Mouse (Mus musculus) liver, adult 2 months (tissue): ENCODE measurements at regions not wholly inside any gene's neighbourhood (a gene's known extent, or its start where the extent isn't known, plus 50 kb on each side); places are given as distances from the start of the nearest gene placed in this dataset.
"Not testable (repeated sequence)": the region's sequence is repeated elsewhere in the genome, so short reads cannot be mapped to it uniquely, and the experiment has no call there.

Experiments
- DNase-seq: peaks from one replicate; pipeline ENCODE4 v3.0.0-alpha.2; 2011; ENCODE audit warnings: low read depth, low spot score; ENCODE audit errors: extremely low read depth
- H3K27ac ChIP-seq: fragments of 200-500 bp; replicated peaks from 2 replicates; pipeline ENCODE4 v1.5.1; 2012; ENCODE audit warnings: low read depth, mild to moderate bottlenecking, control low read depth, inconsistent platforms, low read length; ENCODE audit not compliant: insufficient read depth
- H3K27me3 ChIP-seq: fragments of 200-500 bp; 2 replicates; pipeline ENCODE4 v1.6.1; 2012; ENCODE audit warnings: mild to moderate bottlenecking, moderate library complexity, low read length, inconsistent platforms; ENCODE audit not compliant: control insufficient read depth, insufficient read depth
- H3K36me3 ChIP-seq: fragments of 200-500 bp; 2 replicates; pipeline ENCODE4 v1.6.1; 2012; ENCODE audit warnings: low read length, inconsistent platforms; ENCODE audit not compliant: control insufficient read depth, insufficient read depth
- H3K4me1 ChIP-seq: fragments of 200-500 bp; 2 replicates; pipeline ENCODE4 v1.6.1; 2011; ENCODE audit warnings: low read length; ENCODE audit not compliant: control insufficient read depth, insufficient read depth
- H3K4me3 ChIP-seq: fragments of 200-500 bp; 2 replicates; pipeline ENCODE4 v1.5.1; 2011; ENCODE audit warnings: low read depth, mild to moderate bottlenecking, control low read depth, low read length, moderate library complexity; ENCODE audit not compliant: insufficient read depth
- H3K79me2 ChIP-seq: fragments of 200-500 bp; 2 replicates; pipeline ENCODE4 v1.6.1; 2012; ENCODE audit warnings: inconsistent platforms, mild to moderate bottlenecking, low read length, moderate library complexity; ENCODE audit not compliant: control insufficient read depth, insufficient read depth
- H3K9ac ChIP-seq: fragments of 200-500 bp; 2 replicates; pipeline ENCODE4 v1.6.1; 2012; ENCODE audit warnings: low read depth, mild to moderate bottlenecking, control low read depth, inconsistent platforms, low read length
- CTCF ChIP-seq: fragments of 200-500 bp; IDR thresholded peaks from 2 replicates; pipeline ENCODE4 v1.5.1; 2011; ENCODE audit warnings: low read depth, low read length, control low read depth
- POLR2A ChIP-seq: fragments of 200-500 bp; IDR thresholded peaks from 2 replicates; pipeline ENCODE4 v1.6.1; 2011; ENCODE audit warnings: low read length, control low read depth; ENCODE audit not compliant: insufficient read depth; ENCODE audit errors: extremely low read depth
- WGBS: fragments of 180-500 bp; shearing (Covaris S2); methylation state at CpG from one replicate; pipeline ENCODE4 v1.1.7; 2018; 5-methylcytosine and 5-hydroxymethylcytosine counted together

DNA sequence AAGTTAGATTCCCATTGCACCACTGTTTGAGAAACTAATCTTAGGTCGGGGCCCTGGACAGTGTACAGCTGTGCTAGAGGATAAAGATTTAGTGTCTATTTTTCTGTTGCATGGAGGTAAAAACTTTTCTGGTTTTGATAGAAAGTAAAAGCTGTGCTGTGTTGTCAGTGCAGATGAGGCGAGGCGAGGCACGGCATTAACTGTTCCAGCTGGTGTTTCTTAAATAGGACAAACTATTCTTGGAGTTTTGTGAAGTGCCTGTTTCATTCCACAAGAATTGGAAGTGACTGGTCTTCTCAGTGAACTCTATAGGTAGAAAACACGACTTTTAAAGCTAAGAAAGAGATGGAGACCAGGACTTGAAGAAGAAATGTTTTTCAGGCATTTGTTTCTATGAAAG lies 370.3 kb downstream of the Rprm start:
- Histone ChIP-seq H3K4me1 (no peaks in the 10 kb centered on the region), H3K79me2 (no peaks in the 10 kb centered on the region), H3K9ac (no peak overlapping the region), H3K4me3 (no peak overlapping the region), H3K27ac (no peak overlapping the region), H3K27me3 (no peaks in the 10 kb centered on the region), H3K36me3 (no peaks in the 10 kb centered on the region)
- TF ChIP-seq POLR2A: no peak
- no peak for TF ChIP-seq CTCF
- 58% methylated on average over 5 of the region's 5 CpGs for WGBS
- DNase-seq: no peak

- Histone ChIP-seq H3K4me3 (no peak overlapping the region), H3K4me1 (no peaks in the 10 kb centered on the region), H3K9ac (no peak overlapping the region), H3K27ac (no peak overlapping the region), H3K36me3 (no peaks in the 10 kb centered on the region), H3K79me2 (no peaks in the 10 kb centered on the region), H3K27me3 (no peaks in the 10 kb centered on the region)
- DNase-seq: no peak
- 85% methylated on average over 6 of the region's 6 CpGs for WGBS
- TF ChIP-seq POLR2A: no peak
- TF ChIP-seq CTCF: no peak
Observed at GRCm38 (mm10) chr2:53723231-53723630, 362.1 kb downstream of the Rprm start.

GRCm38 (mm10) chr2:53728693-53729092 lies 356.7 kb downstream of the Rprm start:
- no peak overlapping the region for H3K27ac ChIP-seq
- H3K79me2 ChIP-seq: no peaks in the 10 kb centered on the region
- no peak overlapping the region for H3K4me3 ChIP-seq
- H3K36me3 ChIP-seq: no peaks in the 10 kb centered on the region
- no peak for DNase-seq
- H3K9ac ChIP-seq: no peak overlapping the region
- H3K27me3 ChIP-seq: no peaks in the 10 kb centered on the region
- no peaks in the 10 kb centered on the region for H3K4me1 ChIP-seq
- TF ChIP-seq CTCF: no peak
- TF ChIP-seq POLR2A: no peak

DNA sequence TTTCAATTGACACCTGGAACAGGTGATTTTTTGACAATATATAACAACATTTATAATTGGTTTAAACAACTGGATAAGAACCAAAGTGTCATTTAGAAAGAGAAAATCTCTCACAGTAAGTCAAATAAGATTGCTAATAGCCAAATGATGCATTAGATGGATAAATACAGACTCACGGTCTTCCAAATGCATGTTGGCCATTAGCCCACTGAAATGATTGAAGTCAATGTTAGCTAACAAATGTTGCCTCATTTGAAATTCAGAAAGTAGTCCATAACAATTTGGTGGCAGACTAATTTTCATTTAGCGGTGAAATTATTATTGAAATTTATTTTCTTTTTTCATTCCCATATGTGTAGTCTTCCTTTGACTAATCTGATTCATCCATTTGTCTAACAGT lies 354.9 kb downstream of the Rprm start:
- 88% methylated on average over 2 of the region's 2 CpGs for WGBS
- Histone ChIP-seq H3K36me3 (no peaks in the 10 kb centered on the region), H3K27ac (no peak overlapping the region), H3K4me3 (no peak overlapping the region), H3K9ac (no peak overlapping the region), H3K4me1 (no peaks in the 10 kb centered on the region), H3K79me2 (no peaks in the 10 kb centered on the region), H3K27me3 (no peaks in the 10 kb centered on the region)
- TF ChIP-seq POLR2A (no peak), CTCF (no peak)
- no peak for DNase-seq

DNA sequence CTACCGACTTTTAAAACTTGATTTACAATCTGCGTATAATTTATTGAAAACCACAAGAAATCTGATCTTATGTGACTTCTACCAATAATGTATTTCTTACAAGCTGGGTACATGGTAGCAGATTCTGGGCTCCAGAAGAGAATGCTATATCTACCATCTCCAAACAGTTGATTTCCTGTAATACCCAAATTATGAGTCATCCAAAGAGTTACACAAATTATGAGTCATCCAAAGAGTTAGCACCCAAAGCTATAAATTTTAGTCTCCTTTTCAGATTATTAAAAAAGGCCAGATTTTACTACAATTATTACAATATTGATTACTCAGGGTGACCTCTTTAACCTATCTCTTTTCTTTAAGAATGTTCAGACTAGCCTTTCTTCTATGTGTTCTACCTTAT lies 321.9 kb downstream of the Rprm start:
- H3K4me1 ChIP-seq: no peaks in the 10 kb centered on the region
- TF ChIP-seq CTCF (no peak), POLR2A (no peak)
- no peak overlapping the region for H3K27ac ChIP-seq
- no peak for DNase-seq
- H3K9ac ChIP-seq: no peak overlapping the region
- H3K79me2 ChIP-seq: no peaks in the 10 kb centered on the region
- whole genome bisulfite sequencing: 97% methylated on average over 2 of the region's 2 CpGs
- H3K27me3 ChIP-seq: no peaks in the 10 kb centered on the region
- no peaks in the 10 kb centered on the region for H3K36me3 ChIP-seq
- no peak overlapping the region for H3K4me3 ChIP-seq

- not testable (repeated sequence) for H3K4me3 ChIP-seq, H3K4me1 ChIP-seq, H3K9ac ChIP-seq, H3K27me3 ChIP-seq, H3K79me2 ChIP-seq, DNase-seq, H3K36me3 ChIP-seq, H3K27ac ChIP-seq
- WGBS: 90% methylated on average over 3 of the region's 6 CpGs
Observed at GRCm38 (mm10) chr2:53782035-53782434, 303.3 kb downstream of the Rprm start.

DNA sequence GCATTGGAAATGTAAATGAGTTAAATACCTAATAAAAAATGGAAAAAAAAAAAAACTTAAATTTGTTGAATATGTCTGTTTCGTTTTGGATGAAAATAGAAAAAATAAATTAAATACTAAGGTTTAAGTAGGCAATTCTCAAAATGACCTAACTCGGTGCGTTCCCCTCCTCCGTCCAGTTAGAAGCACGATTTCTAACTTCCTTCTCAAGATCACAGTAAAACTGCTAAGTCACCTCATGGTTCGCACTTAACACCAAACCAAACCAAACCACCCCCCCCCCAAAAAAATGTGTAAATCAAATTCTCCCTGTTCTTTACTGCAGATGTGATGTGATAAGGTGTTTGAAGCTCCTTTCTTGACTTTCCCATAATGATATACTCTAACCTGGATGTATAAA lies 296.8 kb downstream of the Rprm start:
- H3K27ac ChIP-seq, H3K36me3 ChIP-seq, DNase-seq, H3K27me3 ChIP-seq, H3K79me2 ChIP-seq, H3K4me3 ChIP-seq, H3K9ac ChIP-seq, H3K4me1 ChIP-seq: not testable (repeated sequence)
- 90% methylated on average over 3 of the region's 6 CpGs for WGBS
